Mouse (Mus musculus): ENCODE results near the gene Ppid. TPM values are rescaled to one million over a fixed set of nuclear protein-coding genes. Genes with fewer than 3 reads are reported as not detected.
A peak's percentile ranks its signal among the peaks of the same experiment; 100 is the strongest.

Ppid gene
- total and polyA plus RNA-seq, 2 experiments from 2014 or later = 67.6 to 121 TPM

GRCm38 (mm10) chr3:79576865-79577264 is 14.3 kb upstream of the Ppid start:
- H3K4me1 ChIP-seq (ENCODE audit: insufficient read depth, low read length) = no peaks in the 10 kb centered on the region
- no peak for ATAC-seq (ENCODE audit: low FRiP score)
- H3K4me2 ChIP-seq (ENCODE audit: low read depth, low read length, poor library complexity, severe bottlenecking) = peak overlapping the region; percentile 20; the same call in 1 of the 2 replicates
- H3K27ac ChIP-seq (ENCODE audit: low read depth, low read length) = no peak overlapping the region
- H3K9ac ChIP-seq (replicated peaks; ENCODE audit: low read length, poor library complexity, severe bottlenecking) = no peak overlapping the region
- no peaks in the 10 kb centered on the region for H3K36me3 ChIP-seq (ENCODE audit: insufficient read depth, low read length)
- 17% methylated on average over 5 of the region's 5 CpGs for WGBS
- no peak for TF ChIP-seq CTCF (IDR thresholded peaks at IDR 0.05)
- DNase-seq (ENCODE audit: low spot score) = peak; percentile 6
- no peaks in the 10 kb centered on the region for H3K27me3 ChIP-seq (ENCODE audit: insufficient read depth, low read length)
- H3K4me3 ChIP-seq (ENCODE audit: low read depth, low read length) = no peak overlapping the region
- H3K9me3 ChIP-seq (ENCODE audit: low read length) = no peaks in the 10 kb centered on the region

- WGBS = 90% methylated on average over 6 of the region's 6 CpGs
- no peaks in the 10 kb centered on the region for H3K4me1 ChIP-seq (ENCODE audit: insufficient read depth, low read length)
- H3K27me3 ChIP-seq (ENCODE audit: insufficient read depth, low read length) = no peaks in the 10 kb centered on the region
- DNase-seq (ENCODE audit: low spot score) (no peak), ATAC-seq (ENCODE audit: low FRiP score) (no peak)
- no peak for TF ChIP-seq CTCF (IDR thresholded peaks at IDR 0.05)
- H3K4me2 ChIP-seq (ENCODE audit: low read depth, low read length, poor library complexity, severe bottlenecking) = no peak overlapping the region
- no peaks in the 10 kb centered on the region for H3K36me3 ChIP-seq (ENCODE audit: insufficient read depth, low read length)
- H3K27ac ChIP-seq (ENCODE audit: low read depth, low read length) = no peak overlapping the region
- no peak overlapping the region for H3K9ac ChIP-seq (replicated peaks; ENCODE audit: low read length, poor library complexity, severe bottlenecking)
- no peak overlapping the region for H3K4me3 ChIP-seq (ENCODE audit: low read depth, low read length)
- no peaks in the 10 kb centered on the region for H3K9me3 ChIP-seq (ENCODE audit: low read length)
Observed at GRCm38 (mm10) chr3:79577606-79578005, 13.5 kb upstream of the Ppid start.

DNA sequence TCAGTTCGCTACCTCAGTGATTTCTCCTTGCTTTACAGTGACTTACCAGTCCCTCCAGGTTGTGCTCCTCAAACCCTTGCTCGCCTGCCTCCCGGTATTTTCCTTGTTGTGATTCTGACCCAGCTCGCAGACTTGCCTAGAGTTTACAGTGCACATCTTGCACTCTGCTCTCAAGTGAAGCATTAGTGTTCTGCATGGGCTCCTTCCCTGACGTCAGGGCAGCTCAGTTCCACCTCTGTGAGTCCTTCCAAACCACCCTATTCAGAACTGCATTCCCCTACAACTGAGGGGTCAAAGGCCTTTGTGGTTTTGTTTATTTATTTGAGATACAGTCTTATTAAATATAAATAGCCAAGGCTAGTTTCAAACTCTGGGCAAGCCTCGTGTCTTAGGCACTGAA is 13.0 kb upstream of the Ppid start:
- Histone ChIP-seq H3K27ac (ENCODE audit: low read depth, low read length) (no peak overlapping the region), H3K4me3 (ENCODE audit: low read depth, low read length) (no peak overlapping the region), H3K4me2 (ENCODE audit: low read depth, low read length, poor library complexity, severe bottlenecking) (no peak overlapping the region), H3K27me3 (ENCODE audit: insufficient read depth, low read length) (no peaks in the 10 kb centered on the region), H3K36me3 (ENCODE audit: insufficient read depth, low read length) (no peaks in the 10 kb centered on the region), H3K4me1 (ENCODE audit: insufficient read depth, low read length) (no peaks in the 10 kb centered on the region), H3K9me3 (ENCODE audit: low read length) (no peaks in the 10 kb centered on the region), H3K9ac (replicated peaks; ENCODE audit: low read length, poor library complexity, severe bottlenecking) (no peak overlapping the region)
- 73% methylated on average over 6 of the region's 6 CpGs for WGBS
- DNase-seq (ENCODE audit: low spot score) (no peak), ATAC-seq (ENCODE audit: low FRiP score) (no peak)
- TF ChIP-seq CTCF (IDR thresholded peaks at IDR 0.05) = no peak

GRCm38 (mm10) chr3:79579891-79580575 is 11.1 kb upstream of the Ppid start:
- DNase-seq (ENCODE audit: low spot score) = no peak
- no peak for TF ChIP-seq CTCF (IDR thresholded peaks at IDR 0.05)
- WGBS = 83% methylated on average over 5 of the region's 5 CpGs
- Histone ChIP-seq H3K36me3 (ENCODE audit: insufficient read depth, low read length) (no peaks in the 10 kb centered on the region), H3K4me3 (ENCODE audit: low read depth, low read length) (no peak overlapping the region), H3K4me2 (ENCODE audit: low read depth, low read length, poor library complexity, severe bottlenecking) (no peak overlapping the region), H3K9me3 (ENCODE audit: low read length) (no peaks in the 10 kb centered on the region), H3K4me1 (ENCODE audit: insufficient read depth, low read length) (no peaks in the 10 kb centered on the region), H3K9ac (replicated peaks; ENCODE audit: low read length, poor library complexity, severe bottlenecking) (no peak overlapping the region), H3K27me3 (ENCODE audit: insufficient read depth, low read length) (no peaks in the 10 kb centered on the region), H3K27ac (ENCODE audit: low read depth, low read length) (no peak overlapping the region)
- ATAC-seq (ENCODE audit: low FRiP score) = no peak

DNA sequence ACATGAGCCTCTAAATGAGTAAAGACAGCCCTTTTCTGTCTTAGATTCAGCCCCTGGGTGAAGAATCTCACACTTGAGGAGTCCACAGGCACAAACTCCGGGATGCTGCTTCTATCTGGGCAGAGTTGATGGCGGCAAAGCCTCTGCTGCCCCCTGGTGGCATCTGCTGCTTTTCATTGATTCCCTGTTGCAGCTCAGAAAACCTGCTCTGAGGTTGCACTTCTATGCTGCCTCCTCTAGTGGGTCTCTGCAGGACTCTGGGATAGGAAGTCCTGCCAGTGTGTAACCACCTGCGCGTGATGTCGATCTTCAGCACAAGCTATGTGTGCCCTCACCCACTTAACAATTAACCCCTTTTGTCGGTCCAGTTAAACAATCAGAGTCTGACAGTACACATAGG is 4.3 kb upstream of the Ppid start:
- H3K4me1 ChIP-seq (ENCODE audit: insufficient read depth, low read length) = no peaks in the 10 kb centered on the region
- H3K4me3 ChIP-seq (ENCODE audit: low read depth, low read length) = no peak overlapping the region
- H3K4me2 ChIP-seq (ENCODE audit: low read depth, low read length, poor library complexity, severe bottlenecking) = peak overlapping the region; percentile 15; the same call in 1 of the 2 replicates
- no peak overlapping the region for H3K27ac ChIP-seq (ENCODE audit: low read depth, low read length)
- H3K36me3 ChIP-seq (ENCODE audit: insufficient read depth, low read length) = no peaks in the 10 kb centered on the region
- no peaks in the 10 kb centered on the region for H3K9me3 ChIP-seq (ENCODE audit: low read length)
- peak; percentile 94 for DNase-seq (ENCODE audit: low spot score)
- WGBS = 3% methylated on average over 6 of the region's 6 CpGs
- ATAC-seq (ENCODE audit: low FRiP score) = peak; percentile 65
- no peaks in the 10 kb centered on the region for H3K27me3 ChIP-seq (ENCODE audit: insufficient read depth, low read length)
- peak; percentile 98 for TF ChIP-seq CTCF (IDR thresholded peaks at IDR 0.05)
- H3K9ac ChIP-seq (replicated peaks; ENCODE audit: low read length, poor library complexity, severe bottlenecking) = no peak overlapping the region

GRCm38 (mm10) chr3:79589671-79590070 is 1.5 kb upstream of the Ppid start:
- DNase-seq (ENCODE audit: low spot score) = no peak
- Histone ChIP-seq H3K4me1 (ENCODE audit: insufficient read depth, low read length) (no peaks in the 10 kb centered on the region), H3K4me3 (ENCODE audit: low read depth, low read length) (no peak overlapping the region), H3K27me3 (ENCODE audit: insufficient read depth, low read length) (no peaks in the 10 kb centered on the region), H3K9ac (replicated peaks; ENCODE audit: low read length, poor library complexity, severe bottlenecking) (no peak overlapping the region), H3K4me2 (ENCODE audit: low read depth, low read length, poor library complexity, severe bottlenecking) (no peak overlapping the region), H3K36me3 (ENCODE audit: insufficient read depth, low read length) (0 out of 2 replicates have a peak, but pooled peaks cover 2% of the 10 kb centered on the region), H3K9me3 (ENCODE audit: low read length) (no peaks in the 10 kb centered on the region), H3K27ac (ENCODE audit: low read depth, low read length) (no peak overlapping the region)
- ATAC-seq (ENCODE audit: low FRiP score) = no peak
- TF ChIP-seq CTCF (IDR thresholded peaks at IDR 0.05) = no peak
- 82% methylated on average over 2 of the region's 2 CpGs for WGBS

All from midbrain, postnatal 0 days (tissue).